32 mouse cellular contexts compared by ENCODE assay signal in the genomic region with DNA sequence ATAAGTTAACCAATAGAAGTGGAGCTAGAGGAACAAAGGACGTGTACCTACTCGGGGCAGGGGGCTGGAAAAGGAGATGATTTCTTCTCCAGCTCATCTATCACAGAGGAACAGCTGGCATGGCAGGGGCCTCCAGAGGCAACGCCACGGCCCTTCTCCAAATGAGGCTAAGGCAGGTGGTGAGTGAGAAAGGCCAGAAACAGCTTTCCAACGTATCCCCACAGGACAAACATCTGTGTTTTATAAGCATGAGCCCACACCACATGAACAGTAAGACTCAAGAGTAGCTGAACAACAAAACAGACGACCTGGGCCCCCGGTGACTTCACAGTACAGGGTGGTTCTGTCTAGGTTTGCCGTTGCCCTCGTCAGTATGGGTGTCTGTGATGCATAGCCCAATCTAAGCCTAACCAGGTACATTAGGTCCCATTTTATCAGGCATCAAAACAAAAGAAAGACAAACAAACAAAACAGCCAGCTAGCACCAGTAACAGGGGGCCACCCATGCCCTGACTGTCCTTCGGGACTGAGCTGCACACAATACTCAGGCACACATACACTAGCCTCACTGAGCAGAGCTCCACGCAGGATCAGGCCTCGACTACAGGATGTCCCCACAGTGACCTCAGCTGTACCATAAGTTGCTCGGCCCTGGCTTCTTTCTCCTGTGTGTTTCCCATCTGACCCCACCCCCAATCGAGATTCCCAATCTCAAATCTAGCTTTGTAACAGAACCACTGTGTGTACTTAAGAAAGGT.
A peak's percentile ranks its signal among the peaks of the same experiment; 100 is the strongest.
DNase-seq lines count a peak whose midpoint lies in the region; ATAC-seq and TF ChIP-seq lines count a peak whose summit lies in the region.
"Had no signal": no experiment of that assay in that cellular context is flagged by ENCODE, and none has a peak within 500 bp of the region (broad histone marks: within the 10 kb centered on the region; RNA-seq: fewer than 3 reads in every experiment).

No protein-coding gene starts in this region.

- no peak for TF ChIP-seq POLR2A in testis, adult 2 months (IDR thresholded peaks at IDR 0.05; ENCODE audit: control insufficient read depth, low read depth, low read length)

- ATAC-seq in embryonic facial prominence, embryonic 14.5 days (ENCODE audit: low read depth): peak; percentile 20; the same call in 1 of the 2 replicates
- ATAC-seq in limb, embryonic 13.5 days (ENCODE audit: low FRiP score, low read depth): peak; percentile 72
- ATAC-seq: forebrain, embryonic 15.5 days; intestine, embryonic 16.5 days; liver, embryonic 12.5 days; lung, postnatal 0 days had no signal

- peaks cover 8% of the 10 kb centered on the region for H3K4me1 ChIP-seq in testis, adult 2 months (ENCODE audit: control insufficient read depth, insufficient read depth, low read length)
- H3K4me1 ChIP-seq in embryonic facial prominence, embryonic 14.5 days (ENCODE audit: control insufficient read depth, insufficient read depth, low read length): peaks cover 7% of the 10 kb centered on the region
- H3K4me1 ChIP-seq in limb, embryonic 13.5 days: peaks cover 32% of the 10 kb centered on the region
- H3K4me1 ChIP-seq: forebrain, embryonic 15.5 days; heart, embryonic 15.5 days; neural tube, embryonic 12.5 days; stomach, embryonic 15.5 days had no signal

- no peaks in the 10 kb centered on the region for H3K36me3 ChIP-seq in testis, adult 2 months (ENCODE audit: control insufficient read depth, insufficient read depth, low read length)
- H3K36me3 ChIP-seq in embryonic facial prominence, embryonic 14.5 days (ENCODE audit: control insufficient read depth, insufficient read depth, low read length): peaks cover 8% of the 10 kb centered on the region; the same call in 1 of the 2 replicates
- peaks cover 24% of the 10 kb centered on the region for H3K36me3 ChIP-seq in limb, embryonic 13.5 days
- H3K36me3 ChIP-seq: forebrain, embryonic 15.5 days had no signal

- H3K9me3 ChIP-seq in embryonic facial prominence, embryonic 14.5 days (ENCODE audit: control insufficient read depth, low read length): no peaks in the 10 kb centered on the region
- no peaks in the 10 kb centered on the region for H3K9me3 ChIP-seq in limb, embryonic 13.5 days
- H3K9me3 ChIP-seq: forebrain, embryonic 10.5 days; forebrain, embryonic 15.5 days; heart, embryonic 15.5 days; liver, embryonic 12.5 days; midbrain, embryonic 12.5 days; stomach, embryonic 15.5 days had no signal

- 50% methylated on average over 14 of the region's 14 CpGs for WGBS in embryonic facial prominence, embryonic 14.5 days
- WGBS in limb, embryonic 13.5 days: 24% methylated on average over 14 of the region's 14 CpGs

- H3K27ac ChIP-seq in testis, adult 2 months (ENCODE audit: control insufficient read depth, insufficient read depth, low read depth, low read length): peak overlapping the region; percentile 23; the same call in 1 of the 2 replicates
- no peak overlapping the region for H3K27ac ChIP-seq in embryonic facial prominence, embryonic 14.5 days (replicated peaks; ENCODE audit: low read depth, low read length)
- H3K27ac ChIP-seq in limb, embryonic 13.5 days: no peak overlapping the region
- H3K27ac ChIP-seq: forebrain, embryonic 10.5 days; forebrain, embryonic 15.5 days; heart, embryonic 15.5 days; liver, embryonic 12.5 days; midbrain, embryonic 12.5 days; neural tube, embryonic 12.5 days; stomach, embryonic 15.5 days had no signal

- H3K4me3 ChIP-seq in testis, adult 2 months (ENCODE audit: control insufficient read depth, low read depth, low read length): peak overlapping the region; percentile 76
- H3K4me3 ChIP-seq in embryonic facial prominence, embryonic 14.5 days (ENCODE audit: low read depth, low read length): no peak overlapping the region
- H3K4me3 ChIP-seq in limb, embryonic 13.5 days: no peak overlapping the region
- H3K4me3 ChIP-seq: forebrain, embryonic 10.5 days; forebrain, embryonic 15.5 days; heart, embryonic 15.5 days; liver, embryonic 12.5 days; megakaryocyte, embryonic 14.5 days; midbrain, embryonic 12.5 days; myocyte; neural tube, embryonic 12.5 days; stomach, embryonic 15.5 days had no signal

- H3K9ac ChIP-seq in embryonic facial prominence, embryonic 14.5 days (ENCODE audit: low read depth, low read length): no peak overlapping the region
- H3K9ac ChIP-seq in limb, embryonic 13.5 days: no peak overlapping the region
- H3K9ac ChIP-seq: forebrain, embryonic 15.5 days; heart, embryonic 15.5 days; liver, embryonic 12.5 days; midbrain, embryonic 12.5 days; neural tube, embryonic 12.5 days; stomach, embryonic 15.5 days had no signal

- no peak for TF ChIP-seq CTCF in testis, adult 2 months (IDR thresholded peaks at IDR 0.05; ENCODE audit: control insufficient read depth, insufficient read depth, insufficient replicate concordance, low read depth, low read length)

- no peaks in the 10 kb centered on the region for H3K27me3 ChIP-seq in testis, adult 2 months (ENCODE audit: control insufficient read depth, insufficient read depth, low read length)
- no peaks in the 10 kb centered on the region for H3K27me3 ChIP-seq in embryonic facial prominence, embryonic 14.5 days (replicated peaks; ENCODE audit: control insufficient read depth, insufficient read depth, low read length)
- no peaks in the 10 kb centered on the region for H3K27me3 ChIP-seq in limb, embryonic 13.5 days
- H3K27me3 ChIP-seq: forebrain, embryonic 15.5 days; heart, embryonic 15.5 days; liver, embryonic 12.5 days; megakaryocyte, embryonic 14.5 days; midbrain, embryonic 12.5 days; neural tube, embryonic 12.5 days; stomach, embryonic 15.5 days had no signal

- H3K4me2 ChIP-seq in embryonic facial prominence, embryonic 14.5 days (ENCODE audit: low read depth, low read length): no peak overlapping the region
- H3K4me2 ChIP-seq in limb, embryonic 13.5 days (replicated peaks): no peak overlapping the region
- H3K4me2 ChIP-seq: forebrain, embryonic 15.5 days; heart, embryonic 15.5 days; liver, embryonic 12.5 days; midbrain, embryonic 12.5 days; neural tube, embryonic 12.5 days; stomach, embryonic 15.5 days had no signal

- DNase-seq in testis, postnatal 10 days (ENCODE audit: low spot score): no peak
- DNase-seq in embryonic facial prominence, embryonic 14.5 days (ENCODE audit: low spot score): no peak
- DNase-seq in heart, adult 11 months: no peak
- DNase-seq in spleen, adult 12 weeks (ENCODE audit: low spot score): no peak
- DNase-seq: adrenal gland, postnatal 36 days; B cell, adult 2 months; cerebellum, adult 18-20 months; cerebellum, postnatal 10 days; gastrocnemius, postnatal 10 days; kidney, adult 9 months; kidney, postnatal 10 days; layer of hippocampus, postnatal 36 days; left cerebral cortex, postnatal 4 days; lung, adult 18-20 months; lung, postnatal 4 days; retina, postnatal 1 day; right cerebral cortex, postnatal 14 days; thymus, adult 2 months; thymus, postnatal 4 days had no signal
